Mouse (Mus musculus): ENCODE data around the gene Acrv1. TPM values are rescaled to one million over a fixed set of nuclear protein-coding genes. Genes with fewer than 3 reads are reported as not detected.

Gene Acrv1
- polyA plus RNA-seq, 1 experiment from 2014 or later: not detected

DNA sequence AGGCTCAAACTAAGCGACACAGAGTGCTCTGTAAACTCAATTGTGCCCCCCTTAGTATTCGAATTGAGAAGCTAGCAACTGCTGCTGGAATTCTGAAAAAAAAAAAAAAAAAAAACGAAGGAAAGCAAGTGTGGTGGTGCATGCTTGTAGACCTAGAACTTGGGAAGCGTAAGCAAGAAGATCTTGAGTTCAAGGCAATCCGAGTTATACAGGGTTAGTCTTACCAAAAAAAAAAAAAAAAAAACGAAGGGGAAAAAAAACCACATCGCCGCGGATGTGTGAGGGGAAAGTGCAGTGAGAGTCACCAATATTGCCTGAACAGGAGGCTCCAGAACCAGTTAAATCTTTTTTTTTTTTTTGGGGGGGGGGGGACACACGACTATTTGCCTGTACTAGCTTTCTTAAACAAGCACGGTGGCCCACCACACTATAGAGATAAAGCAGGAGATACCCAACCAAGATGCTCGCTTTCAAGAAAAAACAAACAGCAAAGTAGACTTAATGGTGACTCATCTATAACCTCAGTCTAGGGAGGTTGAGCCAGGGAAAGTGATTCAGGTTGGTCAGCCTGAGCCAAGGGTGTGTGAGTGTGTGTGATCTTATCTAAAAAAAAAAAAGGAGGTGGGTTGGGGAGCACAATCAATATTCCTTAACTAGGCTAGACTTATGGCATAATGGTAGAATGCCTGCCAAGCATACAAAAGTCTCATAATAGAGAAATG, 34.2 kb downstream of the Acrv1 start, which contains the start of gene Chek1:
Chek1 (minus strand) TSS at position 32 of the 722 bp plus-strand sequence.
- DNase-seq (ENCODE audit: low spot score, missing footprints) (no peak), ATAC-seq (ENCODE audit: low FRiP score) (no peak; the same call in 1 of the 2 replicates)
- Histone ChIP-seq H3K36me3 (ENCODE audit: control insufficient read depth, insufficient read depth, low read length) (peaks cover 4% of the 10 kb centered on the region), H3K4me1 (ENCODE audit: control insufficient read depth, insufficient read depth, low read length) (peaks cover 14% of the 10 kb centered on the region), H3K4me2 (peak within 1 kb of the TSS; percentile 84), H3K9me3 (ENCODE audit: control insufficient read depth, low read length) (no peaks in the 10 kb centered on the region), H3K4me3 (ENCODE audit: low read depth, low read length) (peak within 1 kb of the TSS; percentile 74), H3K9ac (ENCODE audit: low read length) (peak within 1 kb of the TSS; percentile 86), H3K27ac (ENCODE audit: low read depth, low read length) (peak within 1 kb of the TSS; percentile 85), H3K27me3 (ENCODE audit: control insufficient read depth, insufficient read depth, low read length) (no peaks in the 10 kb centered on the region)
- WGBS: 12% methylated on average over 12 of the region's 12 CpGs

Other genes with a start within 250 kb of the Acrv1 start
- not detected in 2 replicates for gene Gm9513, start 217.6 kb upstream of the Acrv1 start, polyA plus RNA-seq (2014; fragmentation: Nextera tagmentation; extraction: Ambion mirVana)
- gene Gm5615, start 151.3 kb upstream of the Acrv1 start, polyA plus RNA-seq (2014; fragmentation: Nextera tagmentation; extraction: Ambion mirVana): not detected in 2 replicates
- not detected in 2 replicates for gene Gm17689, start 110.6 kb upstream of the Acrv1 start, polyA plus RNA-seq (2014; fragmentation: Nextera tagmentation; extraction: Ambion mirVana)
- not detected in 2 replicates for gene A630095E13Rik, start 49.8 kb upstream of the Acrv1 start, polyA plus RNA-seq (2014; fragmentation: Nextera tagmentation; extraction: Ambion mirVana)
- 62.8 and 64.2 TPM in 2 replicates for gene Chek1, start 33.8 kb downstream of the Acrv1 start, polyA plus RNA-seq (2014; fragmentation: Nextera tagmentation; extraction: Ambion mirVana)
- 155 and 175 TPM in 2 replicates for gene Stt3a, start 74.5 kb downstream of the Acrv1 start, polyA plus RNA-seq (2014; fragmentation: Nextera tagmentation; extraction: Ambion mirVana)
- 70.3 TPM in 2 replicates for gene Ei24, start 104.2 kb downstream of the Acrv1 start, polyA plus RNA-seq (2014; fragmentation: Nextera tagmentation; extraction: Ambion mirVana)
- 385 and 411 TPM in 2 replicates for gene Fez1, start 128.6 kb downstream of the Acrv1 start, polyA plus RNA-seq (2014; fragmentation: Nextera tagmentation; extraction: Ambion mirVana)

All from midbrain, embryonic 11.5 days (tissue).